Mouse (Mus musculus) lung, embryonic 15.5 days (tissue): ENCODE data around the gene Trak2. TPM values are rescaled to one million over a fixed set of nuclear protein-coding genes. Genes with fewer than 3 reads are reported as not detected.
"Not testable (repeated sequence)": the region's sequence is repeated elsewhere in the genome, so short reads cannot be mapped to it uniquely, and the experiment has no call there.

Source experiments
- ATAC-seq: fragments of 200-750 bp; cut with Nextera tagmentation; 2 replicates; pipeline ENCODE4 v1.8.0; 2017; ENCODE audit warnings: moderate number of reproducible peaks, borderline replicate concordance; ENCODE audit not compliant: low FRiP score, low TSS enrichment; ENCODE audit errors: extremely low read depth
- H3K27ac ChIP-seq: fragments of 300-500 bp; sonication (generic); 2 replicates; pipeline ENCODE4 v1.5.1; 2015; ENCODE audit warnings: moderate library complexity, mild to moderate bottlenecking, inconsistent platforms
- H3K27me3 ChIP-seq: fragments of 300-500 bp; sonication (generic); 2 replicates; pipeline ENCODE4 v1.6.1; 2015; ENCODE audit warnings: inconsistent platforms
- H3K36me3 ChIP-seq: fragments of 300-500 bp; sonication (generic); 2 replicates; pipeline ENCODE4 v1.6.1; 2015; ENCODE audit warnings: inconsistent platforms
- H3K4me1 ChIP-seq: fragments of 300-500 bp; sonication (generic); 2 replicates; pipeline ENCODE4 v1.6.1; 2015; ENCODE audit warnings: inconsistent platforms
- H3K4me2 ChIP-seq: fragments of 300-500 bp; sonication (generic); 2 replicates; pipeline ENCODE4 v1.6.1; 2015; ENCODE audit warnings: inconsistent platforms, mild to moderate bottlenecking, moderate library complexity
- H3K4me3 ChIP-seq: fragments of 300-500 bp; sonication (generic); 2 replicates; pipeline ENCODE4 v1.5.1; 2015; ENCODE audit warnings: mild to moderate bottlenecking, inconsistent platforms
- H3K9ac ChIP-seq: fragments of 300-500 bp; sonication (generic); 2 replicates; pipeline ENCODE4 v1.6.1; 2015; ENCODE audit warnings: inconsistent platforms
- H3K9me3 ChIP-seq: fragments of 300-500 bp; sonication (generic); 2 replicates; pipeline ENCODE4 v1.6.1; 2016; ENCODE audit warnings: inconsistent platforms
- WGBS: fragments of 180-500 bp; shearing (Covaris S2); methylation state at CpG from one replicate; pipeline ENCODE4 v1.1.7; 2015; 5-methylcytosine and 5-hydroxymethylcytosine counted together
- polyA plus RNA-seq: library from polyadenylated mRNA; unstranded; fragments of >200 nt; fragmentation: Nextera tagmentation; extraction: Ambion mirVana; gene quantifications from 2 replicates; pipeline ENCODE4 v1.2.1, GENCODE M21; 2015

Trak2 gene
- polyA plus RNA-seq, 1 experiment from 2014 or later, result 14.6 TPM

DNA sequence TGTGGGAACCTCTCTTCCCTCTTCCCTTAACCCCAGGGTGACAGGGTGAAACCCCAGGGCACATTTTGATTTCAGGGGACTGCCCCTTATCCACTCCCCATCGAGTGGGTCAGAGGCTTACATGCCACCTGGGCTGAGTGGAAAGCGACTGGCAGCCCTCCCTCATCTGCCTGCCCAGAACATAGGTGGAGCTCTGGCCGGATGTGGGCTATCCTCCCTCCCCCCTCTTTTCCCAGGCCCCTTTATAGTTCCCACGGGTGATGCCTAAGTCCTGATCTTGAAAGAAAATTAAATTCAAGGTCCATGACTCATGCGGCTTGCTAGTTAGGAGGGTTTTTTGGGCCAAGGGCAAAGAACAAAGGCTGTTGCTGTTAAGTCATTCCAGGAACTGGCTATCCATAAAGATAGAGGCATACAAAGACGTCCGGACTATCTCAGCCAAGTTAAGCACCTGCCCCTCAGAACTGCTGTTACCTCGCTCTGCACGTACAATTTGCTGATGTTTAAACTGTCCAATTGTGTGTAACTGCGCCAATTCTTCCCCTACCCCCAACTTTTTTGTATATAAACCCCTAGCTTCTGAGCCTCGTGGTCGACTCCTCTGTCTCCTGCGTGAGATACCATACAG, 113.4 kb downstream of the Trak2 start:
- not testable (repeated sequence) for H3K9ac ChIP-seq, H3K27me3 ChIP-seq, H3K9me3 ChIP-seq, H3K4me1 ChIP-seq, H3K4me3 ChIP-seq, H3K36me3 ChIP-seq
- peak; percentile 59; the same call in 1 of the 2 replicates for ATAC-seq
- Histone ChIP-seq H3K4me2 (peak overlapping the region; percentile 36), H3K27ac (peak overlapping the region; percentile 81)
- WGBS, result 58% methylated on average over 13 of the region's 13 CpGs

DNA sequence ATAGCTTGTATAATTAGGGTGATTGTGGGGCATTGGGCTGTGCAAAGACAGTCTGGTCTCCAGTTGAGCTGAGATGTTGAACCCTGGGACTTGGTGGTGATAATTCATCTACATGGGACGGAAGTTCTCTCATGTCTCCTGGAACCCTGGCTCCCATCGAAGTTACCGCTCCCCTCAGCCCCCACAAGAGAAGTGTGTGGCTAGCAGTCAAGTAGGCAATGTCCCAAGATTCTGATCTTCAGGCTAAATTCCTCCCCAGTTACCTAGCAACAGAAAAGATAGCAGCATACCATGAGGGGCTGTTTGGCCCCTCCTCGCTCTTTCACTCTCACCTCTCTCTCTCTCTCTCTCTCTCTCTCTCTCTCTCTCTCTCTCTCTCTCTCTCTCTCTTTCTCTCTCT, 114.1 kb downstream of the Trak2 start:
- ATAC-seq, result peak; percentile 57; the same call in 1 of the 2 replicates
- not testable (repeated sequence) for H3K9ac ChIP-seq, H3K9me3 ChIP-seq, H3K27me3 ChIP-seq, H3K4me3 ChIP-seq, H3K4me1 ChIP-seq, H3K36me3 ChIP-seq
- WGBS, result 35% methylated on average over 3 of the region's 4 CpGs
- Histone ChIP-seq H3K27ac (peak overlapping the region; percentile 81; the same call in 1 of the 2 replicates), H3K4me2 (peak overlapping the region; percentile 36; the same call in 1 of the 2 replicates)

DNA sequence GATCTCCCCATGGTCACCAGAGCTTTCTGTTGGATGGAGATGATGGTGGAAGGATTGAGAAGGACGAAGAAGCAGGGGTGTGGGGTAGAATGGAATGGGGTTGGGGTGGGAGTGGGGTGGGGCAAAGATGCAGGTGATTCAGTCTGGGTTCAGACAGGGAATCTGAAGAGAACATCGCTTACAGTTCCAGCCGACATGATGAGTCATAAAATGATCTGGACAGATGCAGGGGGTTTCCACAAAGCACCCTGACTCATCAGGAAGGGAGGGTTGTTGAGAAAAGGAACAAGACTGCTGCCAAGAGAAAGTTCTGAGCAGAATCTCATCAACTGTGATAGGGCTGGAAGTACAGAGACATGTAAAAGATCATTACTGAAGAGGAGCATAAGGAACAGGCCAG, 116.4 kb downstream of the Trak2 start:
- WGBS, result 75% methylated on average over 3 of the region's 3 CpGs
- H3K4me3 ChIP-seq, H3K4me1 ChIP-seq, H3K27ac ChIP-seq, H3K9me3 ChIP-seq, H3K27me3 ChIP-seq, H3K9ac ChIP-seq, H3K4me2 ChIP-seq, H3K36me3 ChIP-seq, ATAC-seq: not testable (repeated sequence)

Other genes with a start within 250 kb of the Trak2 start
- gene Casp8, start 178.1 kb downstream of the Trak2 start, polyA plus RNA-seq, result 58.1 TPM in 2 replicates
- gene Stradb, start 92 bp upstream of the Trak2 start, polyA plus RNA-seq, result 22.3 and 27.9 TPM in 2 replicates
- gene C2cd6, start 121.5 kb upstream of the Trak2 start, polyA plus RNA-seq, result not detected in 2 replicates
- 37.2 and 39.1 TPM in 2 replicates for gene Tmem237, start 147.0 kb upstream of the Trak2 start, polyA plus RNA-seq
- gene Mpp4, start 190.0 kb upstream of the Trak2 start, polyA plus RNA-seq, result 0.21 and 0.56 TPM in 2 replicates